Mouse (Mus musculus) embryonic fibroblast, embryonic 13.5 days (primary cell): ENCODE results near the gene Parp11.

Experiments
- CTCF ChIP-seq: IDR thresholded peaks from 2 replicates; pipeline ENCODE4 v1.5.1; 2011; ENCODE audit warnings: mild to moderate bottlenecking, control low read depth, low read length, moderate library complexity, borderline replicate concordance; ENCODE audit not compliant: insufficient read depth
- POLR2A ChIP-seq: IDR thresholded peaks from 2 replicates; pipeline ENCODE4 v1.6.1; 2011; ENCODE audit warnings: low read depth, mild to moderate bottlenecking, control low read depth, low read length, moderate library complexity

DNA sequence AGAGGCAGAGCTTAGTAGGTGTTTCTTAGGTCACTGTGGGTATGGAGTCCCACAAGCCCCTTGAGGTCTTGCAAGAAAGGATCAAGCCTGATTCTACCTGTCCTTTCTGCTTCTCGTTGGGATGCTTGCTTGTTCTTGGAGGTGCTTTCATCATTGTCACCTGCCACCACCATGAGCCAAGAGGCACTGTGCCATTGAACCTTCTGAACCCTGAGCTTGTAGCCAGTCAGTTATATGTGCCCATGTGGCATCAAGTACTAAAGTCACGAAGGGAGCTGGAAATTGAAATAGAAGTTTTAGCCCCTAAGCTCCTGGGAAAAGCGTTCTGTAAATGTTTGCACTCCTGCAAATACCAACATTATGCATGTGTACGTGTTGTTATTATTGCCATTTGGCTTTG is 14.9 kb downstream of the Parp11 start:
- no peak for TF ChIP-seq CTCF
- no peak for TF ChIP-seq POLR2A
